Mouse (Mus musculus): ENCODE measurements at regions not wholly inside any gene's neighbourhood (a gene's known extent, or its start where the extent isn't known, plus 50 kb on each side); places are given as distances from the start of the nearest gene placed in this dataset.
"Not testable (repeated sequence)": the region's sequence is repeated elsewhere in the genome, so short reads cannot be mapped to it uniquely, and the experiment has no call there.

- TF ChIP-seq MEF2A (IDR thresholded peaks at IDR 0.05; ENCODE audit: borderline replicate concordance, low read depth, low read length); CHD2 (IDR thresholded peaks at IDR 0.05; ENCODE audit: low read length); ZMIZ1 (IDR thresholded peaks at IDR 0.05; ENCODE audit: low read depth, low read length): not testable (repeated sequence)
- TF ChIP-seq CTCF (conservative IDR thresholded peaks at IDR 0.05 in 1 of 2, IDR thresholded peaks at IDR 0.05 in 1 of 2; ENCODE audit: low read depth in 2 of 2, low read length in 2 of 2), result peak; percentile 38 to 66; a peak in 3 of 4 replicates
These were observed 477.2 kb downstream of the Dad1 start for GRCm38 (mm10) chr14:53776717-53777116.
